Mouse (Mus musculus) thymus, postnatal 14 days (tissue): ENCODE measurements at regions not wholly inside any gene's neighbourhood (a gene's known extent, or its start where the extent isn't known, plus 50 kb on each side); places are given as distances from the start of the nearest gene placed in this dataset.

Source experiments
- DNase-seq: peaks from one replicate; pipeline ENCODE4 v3.0.0; 2021

- no peak for DNase-seq
Measured at GRCm38 (mm10) chr10:111831105-111831504, 141.4 kb upstream of the Krr1 start.

DNA sequence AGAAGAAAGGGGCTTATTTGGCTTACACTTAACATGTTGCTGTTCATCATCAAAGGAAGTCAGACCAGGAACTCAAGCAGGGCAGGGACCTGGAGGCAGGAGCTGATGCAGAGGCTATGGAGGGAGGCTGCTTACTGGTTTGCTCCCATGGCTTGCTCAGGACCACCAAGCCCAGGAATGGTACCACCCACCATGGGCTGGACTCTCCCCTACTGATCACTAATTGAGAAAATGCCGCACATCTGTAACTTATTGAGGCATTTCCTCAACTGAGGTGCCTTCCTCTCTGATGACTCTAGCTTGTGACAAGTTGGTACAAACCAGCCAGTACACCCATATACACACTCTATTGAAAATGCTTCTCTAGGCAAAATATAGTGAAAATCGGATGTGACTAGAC is 138.9 kb upstream of the Krr1 start:
- DNase-seq = no peak

DNA sequence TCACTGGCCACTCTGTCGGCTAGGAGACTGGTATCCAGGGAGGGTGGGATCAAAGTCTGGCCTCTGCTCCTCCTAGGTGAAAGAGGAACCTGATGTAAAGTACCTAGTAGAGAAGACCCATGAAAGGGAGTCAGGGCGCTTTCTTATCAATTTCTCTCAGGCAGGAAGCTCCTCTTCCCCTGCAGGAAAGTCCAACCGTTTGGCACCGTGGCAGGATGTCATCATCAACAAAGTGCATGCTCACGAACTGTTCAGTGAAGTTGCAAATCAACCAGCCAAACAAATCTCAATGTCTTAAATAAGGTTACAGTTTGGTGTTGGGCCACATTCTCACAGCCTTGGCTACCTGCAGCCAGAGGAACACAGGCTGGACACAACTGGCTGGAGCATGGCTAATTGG is 138.2 kb upstream of the Krr1 start:
- no peak for DNase-seq

DNA sequence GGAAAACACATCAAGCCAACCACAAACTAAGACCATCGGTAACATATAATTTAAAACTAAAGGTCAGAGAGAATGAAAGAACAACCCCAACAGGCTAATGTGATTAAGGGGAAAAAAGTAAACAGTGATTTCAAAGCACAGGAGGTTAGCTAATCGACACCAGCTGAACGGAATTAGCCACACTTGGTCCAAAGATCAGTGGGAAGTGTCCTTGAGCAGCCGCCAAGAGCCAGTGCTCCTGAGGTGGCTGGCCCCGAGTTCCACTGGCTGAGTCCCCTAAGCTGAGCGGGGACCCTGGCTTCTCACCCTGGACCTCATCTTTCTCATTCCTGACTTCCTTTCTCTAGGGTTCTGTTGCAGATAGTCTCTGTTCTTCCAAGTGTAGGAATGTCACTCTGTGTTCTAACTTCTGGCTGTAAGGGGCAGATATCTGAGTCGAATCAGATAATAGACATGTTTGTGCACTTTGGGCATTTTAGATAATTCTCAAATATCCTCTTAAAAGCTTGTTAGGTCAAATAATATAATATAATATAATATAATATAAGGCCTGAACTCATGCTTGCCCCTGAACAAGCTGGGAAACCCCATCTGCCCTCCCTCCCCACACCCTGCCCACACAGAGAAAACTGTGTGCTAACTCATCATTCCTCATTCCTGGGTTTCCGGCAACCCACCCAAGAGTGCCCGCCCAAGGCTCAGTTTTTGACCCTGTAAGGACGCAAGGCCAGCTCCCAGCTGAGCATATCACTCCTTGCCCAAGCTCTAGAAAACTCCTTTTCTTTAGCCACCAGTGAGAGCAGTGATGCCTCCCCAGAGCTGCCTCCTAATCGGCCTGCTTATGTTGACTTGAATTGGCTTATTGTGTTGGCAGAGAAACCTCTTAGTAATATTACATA is 137.3 kb upstream of the Krr1 start:
- DNase-seq = no peak

GRCm38 (mm10) chr10:111836191-111836590 is 136.3 kb upstream of the Krr1 start:
- DNase-seq = no peak

GRCm38 (mm10) chr10:111836802-111837201 is 135.7 kb upstream of the Krr1 start:
- DNase-seq = no peak

- DNase-seq = no peak
Measured at GRCm38 (mm10) chr10:111842321-111842775, 130.1 kb upstream of the Krr1 start.

- no peak for DNase-seq
Measured at GRCm38 (mm10) chr10:111842896-111843295, 129.6 kb upstream of the Krr1 start.

DNA sequence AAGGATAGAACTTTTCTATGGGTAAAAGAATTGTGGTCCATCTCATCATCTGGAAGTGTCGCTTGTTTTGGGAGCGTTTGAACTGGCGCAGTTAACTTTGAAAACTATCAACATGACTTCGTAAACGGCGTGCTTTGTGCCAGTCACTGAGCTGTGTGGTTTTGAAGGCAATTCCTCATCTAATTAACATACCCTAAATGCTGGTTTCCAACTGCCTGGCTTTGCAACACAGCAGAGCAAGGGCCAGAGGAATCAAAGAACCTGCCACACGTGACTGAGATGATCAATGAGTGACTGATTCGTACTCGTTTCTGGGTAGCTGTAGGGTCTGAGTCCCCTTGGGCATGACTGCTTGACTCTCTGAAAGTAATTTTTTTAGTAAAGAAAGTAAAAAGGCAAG is 129.2 kb upstream of the Krr1 start:
- no peak for DNase-seq

DNA sequence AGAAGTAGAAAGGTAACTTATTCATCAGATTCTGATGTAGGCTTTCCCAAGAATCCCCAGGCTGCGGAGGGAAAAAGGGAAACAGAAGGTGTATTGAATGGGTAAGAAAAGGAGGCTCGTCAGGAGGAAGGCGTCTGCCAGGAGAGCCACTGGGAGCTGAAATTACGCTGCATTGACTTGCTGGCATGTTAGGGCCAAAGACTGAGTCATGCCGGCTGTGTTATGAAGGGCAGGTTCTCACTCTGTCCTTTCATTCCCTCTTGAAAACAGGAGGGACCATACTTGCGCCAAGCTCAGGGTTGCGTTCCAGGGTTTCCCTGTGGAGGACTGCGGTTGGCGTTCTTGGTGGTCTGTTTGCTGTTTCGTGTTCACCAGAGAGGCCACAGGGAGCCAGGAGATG is 128.3 kb upstream of the Krr1 start:
- DNase-seq = no peak

GRCm38 (mm10) chr10:111845946-111846345 is 126.5 kb upstream of the Krr1 start:
- DNase-seq = no peak

DNA sequence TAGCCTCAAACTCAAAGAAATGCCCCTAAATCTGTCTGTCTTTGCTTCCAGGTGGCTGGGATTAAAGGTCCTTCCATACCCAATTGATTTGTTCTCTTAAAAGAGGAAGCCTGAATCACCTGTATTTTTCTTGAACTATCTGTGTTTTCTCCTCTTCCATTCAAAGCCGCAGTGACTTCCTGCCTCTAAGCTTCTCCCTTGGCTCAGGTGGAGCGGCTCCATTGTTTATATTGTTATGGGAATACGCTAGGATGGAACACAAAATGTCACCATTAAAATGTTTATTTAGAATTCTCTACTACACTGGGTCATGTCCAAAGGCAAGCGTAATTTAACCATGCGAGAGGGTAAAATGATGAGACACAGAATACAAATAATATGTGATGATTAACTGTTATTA is 118.2 kb upstream of the Krr1 start:
- DNase-seq = no peak

GRCm38 (mm10) chr10:111855496-111855895 is 117.0 kb upstream of the Krr1 start:
- no peak for DNase-seq

DNA sequence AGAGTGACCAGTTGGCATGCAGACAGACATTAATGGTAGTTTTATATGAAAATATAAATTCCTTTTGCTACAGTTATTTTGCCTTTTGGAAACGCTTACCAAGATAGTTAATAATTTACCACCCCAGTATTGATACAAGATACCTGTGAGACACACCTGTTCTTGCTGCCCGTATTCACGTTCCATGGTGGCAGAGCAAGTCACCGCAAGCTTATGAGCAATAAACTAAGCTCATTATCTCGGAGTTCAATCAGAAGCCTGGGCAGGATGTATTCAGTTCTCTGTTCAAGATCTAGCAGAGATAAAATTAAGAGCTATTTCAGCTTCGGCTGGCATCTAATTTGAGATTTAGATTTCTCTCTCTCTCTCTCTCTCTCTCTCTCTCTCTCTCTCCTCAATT is 114.1 kb upstream of the Krr1 start:
- DNase-seq = no peak

- DNase-seq = no peak
Measured at GRCm38 (mm10) chr10:111865286-111865830, 107.1 kb upstream of the Krr1 start.

DNA sequence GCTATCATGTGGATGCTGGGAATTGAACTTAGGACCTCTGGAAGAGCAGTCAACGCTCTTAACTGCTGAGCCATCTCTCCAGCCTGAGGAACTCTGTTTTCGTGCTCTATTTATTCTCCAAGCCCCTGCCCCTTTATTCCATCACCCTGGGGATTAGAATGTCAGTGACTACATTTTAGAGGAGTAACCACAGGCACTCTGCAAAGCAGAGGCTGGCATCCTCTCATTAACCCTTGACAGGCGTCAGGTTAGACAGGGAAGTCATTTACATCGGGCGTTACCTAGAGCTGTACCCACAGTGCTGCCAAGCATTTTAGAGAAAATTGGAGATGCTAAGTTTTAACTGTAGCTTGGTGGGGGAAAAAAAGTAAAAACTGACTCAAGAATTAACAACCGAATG is 105.4 kb upstream of the Krr1 start:
- DNase-seq = no peak

GRCm38 (mm10) chr10:111867538-111867937 is 104.9 kb upstream of the Krr1 start:
- DNase-seq = no peak

GRCm38 (mm10) chr10:111880354-111880753 is 92.1 kb upstream of the Krr1 start:
- DNase-seq = no peak

DNA sequence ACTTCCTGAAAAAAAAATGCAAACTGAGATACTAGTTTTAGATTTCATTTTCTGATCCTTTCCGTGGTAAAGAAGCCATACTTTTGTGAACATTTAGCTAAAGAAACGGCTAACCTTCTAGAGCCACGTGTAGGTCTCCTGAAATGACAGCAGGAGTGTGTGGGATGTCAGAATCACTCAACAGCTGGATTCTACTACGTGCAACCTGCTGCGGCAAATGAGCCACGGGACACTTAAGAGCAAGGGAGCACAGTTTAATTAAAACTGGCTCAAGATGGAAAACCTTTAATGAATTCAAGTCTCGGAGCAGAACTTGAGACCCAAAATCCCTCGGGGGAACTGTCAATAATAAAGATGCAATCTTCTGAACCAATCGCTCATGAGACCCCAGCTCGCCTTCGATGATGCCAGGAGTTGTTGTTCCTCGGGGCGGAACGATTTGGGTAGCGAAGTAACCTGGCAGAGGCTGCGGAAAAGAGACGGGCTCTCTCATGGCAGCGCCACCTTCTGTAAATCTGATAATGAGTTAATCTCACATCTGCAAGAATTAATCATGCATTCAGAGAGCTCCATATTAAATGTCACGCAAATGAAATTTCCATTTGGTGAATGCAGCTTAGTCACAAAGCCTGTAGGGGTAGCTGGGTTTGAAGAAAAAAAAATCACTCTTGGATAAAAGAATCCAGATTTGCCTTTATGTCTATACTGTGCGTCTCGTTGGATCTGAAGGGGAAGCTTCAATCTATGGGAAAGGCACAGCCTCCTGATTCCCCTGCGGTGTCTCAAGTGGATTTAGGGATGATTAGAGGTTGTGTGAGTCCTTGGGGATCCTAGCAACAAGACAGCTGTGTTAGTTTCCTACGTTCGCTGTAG is 90.9 kb upstream of the Krr1 start:
- DNase-seq = no peak

DNA sequence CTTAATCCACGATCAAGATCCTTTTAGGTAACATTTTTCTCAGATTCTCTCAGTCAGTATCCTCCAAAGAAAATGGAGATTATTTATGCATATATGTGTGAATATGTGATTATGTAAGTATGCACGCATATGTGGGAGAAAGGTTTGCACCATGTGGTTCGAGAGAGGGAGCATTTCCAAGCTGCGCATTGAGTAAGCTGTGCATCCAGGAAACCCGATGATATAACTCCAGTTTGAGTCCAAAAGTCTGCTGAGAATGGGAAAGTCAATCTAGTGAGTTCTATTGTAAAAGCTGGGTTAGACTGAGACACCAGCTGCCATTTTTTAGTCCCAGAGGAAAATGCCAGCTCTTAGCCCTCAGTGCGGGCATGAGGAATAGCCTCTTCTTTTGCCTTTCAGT is 89.9 kb upstream of the Krr1 start:
- DNase-seq = no peak

GRCm38 (mm10) chr10:111884701-111885100 is 87.8 kb upstream of the Krr1 start:
- DNase-seq = no peak

GRCm38 (mm10) chr10:111889111-111889510 is 83.4 kb upstream of the Krr1 start:
- DNase-seq = no peak

DNA sequence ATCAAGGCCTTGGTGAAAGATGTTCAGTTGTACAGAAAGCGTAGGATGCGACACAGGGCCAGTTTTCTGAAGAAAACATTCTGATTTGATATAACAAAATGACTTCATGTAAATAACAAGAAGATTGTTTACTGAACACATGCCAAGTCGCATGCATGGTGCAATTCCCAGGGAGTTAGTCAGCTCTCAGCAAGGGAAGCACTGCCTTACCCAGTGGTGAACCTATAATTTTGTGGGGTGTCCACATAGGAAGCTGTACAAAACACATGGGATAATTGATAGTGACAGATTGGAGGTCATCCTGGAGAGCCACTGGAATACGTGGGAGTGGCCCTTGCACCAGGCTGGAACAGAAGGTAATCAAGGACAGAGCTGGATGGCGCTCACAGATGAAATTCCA is 79.0 kb upstream of the Krr1 start:
- no peak for DNase-seq

GRCm38 (mm10) chr10:111893941-111894340 is 78.5 kb upstream of the Krr1 start:
- no peak for DNase-seq
